Mouse (Mus musculus) midbrain, postnatal 0 days (tissue): ENCODE measurements around the gene Jag1. TPM values are rescaled to one million over a fixed set of nuclear protein-coding genes. Genes with fewer than 3 reads are reported as not detected.

Experiments used
- ATAC-seq: fragments of 200-750 bp; cut with Nextera tagmentation; 2 replicates; pipeline ENCODE4 v1.8.0; 2017; ENCODE audit warnings: moderate number of reproducible peaks, mild to moderate bottlenecking, moderate TSS enrichment, moderate library complexity; ENCODE audit not compliant: low FRiP score
- DNase-seq: peaks from one replicate; pipeline ENCODE4 v3.0.0-alpha.2; 2015; ENCODE audit warnings: low spot score
- H3K27ac ChIP-seq: fragments of 300-500 bp; sonication (generic); 2 replicates; pipeline ENCODE4 v1.5.1; 2014; ENCODE audit warnings: low read depth, mild to moderate bottlenecking, low read length, mixed read lengths
- H3K27me3 ChIP-seq: fragments of 300-500 bp; sonication (generic); 2 replicates; pipeline ENCODE4 v1.6.1; 2014; ENCODE audit warnings: low read length, control low read depth, mixed read lengths; ENCODE audit not compliant: insufficient read depth
- H3K36me3 ChIP-seq: fragments of 300-500 bp; sonication (generic); 2 replicates; pipeline ENCODE4 v1.6.1; 2014; ENCODE audit warnings: low read length, control low read depth, mixed read lengths; ENCODE audit not compliant: insufficient read depth
- H3K4me1 ChIP-seq: fragments of 300-500 bp; sonication (generic); 2 replicates; pipeline ENCODE4 v1.6.1; 2014; ENCODE audit warnings: mild to moderate bottlenecking, control low read depth, antibody characterized with exemption, low read length, mixed read lengths; ENCODE audit not compliant: insufficient read depth
- H3K4me2 ChIP-seq: fragments of 300-500 bp; sonication (generic); 2 replicates; pipeline ENCODE4 v1.6.1; 2014; ENCODE audit warnings: low read depth, mild to moderate bottlenecking, low read length, mixed read lengths; ENCODE audit not compliant: poor library complexity, severe bottlenecking
- H3K4me3 ChIP-seq: fragments of 300-500 bp; sonication (generic); 2 replicates; pipeline ENCODE4 v1.5.1; 2014; ENCODE audit warnings: low read depth, mild to moderate bottlenecking, low read length, moderate library complexity
- H3K9ac ChIP-seq: fragments of 300-500 bp; sonication (generic); replicated peaks from 2 replicates; pipeline ENCODE4 v1.6.1; 2014; ENCODE audit warnings: mild to moderate bottlenecking, low read length, moderate library complexity, mixed read lengths; ENCODE audit not compliant: poor library complexity, severe bottlenecking
- H3K9me3 ChIP-seq: fragments of 300-500 bp; sonication (generic); 2 replicates; pipeline ENCODE4 v1.6.1; 2016; ENCODE audit warnings: low read length, control low read depth
- CTCF ChIP-seq: IDR thresholded peaks from 2 replicates; pipeline ENCODE4 v1.5.1; 2016; ENCODE audit warnings: antibody characterized with exemption, mild to moderate bottlenecking
- WGBS: fragments of 180-500 bp; shearing (Covaris S2); extraction: QIAGEN DNeasy Blood & Tissue Kit; methylation state at CpG from one replicate; pipeline ENCODE4 v1.1.7; 2014; 5-methylcytosine and 5-hydroxymethylcytosine counted together
- polyA plus RNA-seq: library from polyadenylated mRNA; unstranded; fragments of >200 nt; fragmentation: Nextera tagmentation; extraction: Ambion mirVana; gene quantifications from 2 replicates; pipeline ENCODE4 v1.2.1, GENCODE M21; 2015
- total RNA-seq: library from RNA; depleted of rRNA; stranded (reverse); fragments of >200 nt; gene quantifications from 2 replicates; pipeline ENCODE4 v1.2.3, GENCODE M21; 2014

Jag1 gene
- total and polyA plus RNA-seq, 2 experiments from 2014 or later: 4.3 to 8.7 TPM

- WGBS: 94% methylated on average over 1 of the region's 1 CpGs
These were observed 21.6 kb upstream of the Jag1 start for GRCm38 (mm10) chr2:137138063-137138462.

GRCm38 (mm10) chr2:137134035-137134434 is 17.6 kb upstream of the Jag1 start:
- ATAC-seq (no peak), DNase-seq (no peak)
- no peak overlapping the region for H3K4me2 ChIP-seq
- H3K27ac ChIP-seq: no peak overlapping the region
- no peaks in the 10 kb centered on the region for H3K36me3 ChIP-seq
- H3K4me3 ChIP-seq: no peak overlapping the region
- 79% methylated on average over 5 of the region's 5 CpGs for WGBS
- no peak for TF ChIP-seq CTCF
- H3K9me3 ChIP-seq: no peaks in the 10 kb centered on the region
- H3K4me1 ChIP-seq: no peaks in the 10 kb centered on the region
- no peak overlapping the region for H3K9ac ChIP-seq
- no peaks in the 10 kb centered on the region for H3K27me3 ChIP-seq

More at GRCm38 (mm10) chr2:137138063-137138462, 21.6 kb upstream of the Jag1 start:
- Histone ChIP-seq H3K4me2 (no peak overlapping the region), H3K4me1 (no peaks in the 10 kb centered on the region), H3K27ac (no peak overlapping the region), H3K9ac (no peak overlapping the region), H3K27me3 (no peaks in the 10 kb centered on the region), H3K9me3 (no peaks in the 10 kb centered on the region), H3K36me3 (no peaks in the 10 kb centered on the region), H3K4me3 (no peak overlapping the region)
- no peak for TF ChIP-seq CTCF
- DNase-seq (no peak), ATAC-seq (no peak)

GRCm38 (mm10) chr2:137124861-137125260 is 8.4 kb upstream of the Jag1 start:
- H3K4me3 ChIP-seq: no peak overlapping the region
- no peaks in the 10 kb centered on the region for H3K36me3 ChIP-seq
- no peak for TF ChIP-seq CTCF
- no peaks in the 10 kb centered on the region for H3K4me1 ChIP-seq
- H3K4me2 ChIP-seq: no peak overlapping the region
- ATAC-seq: no peak
- WGBS: 87% methylated on average over 1 of the region's 1 CpGs
- H3K27ac ChIP-seq: no peak overlapping the region
- no peaks in the 10 kb centered on the region for H3K27me3 ChIP-seq
- H3K9ac ChIP-seq: no peak overlapping the region
- DNase-seq: no peak
- H3K9me3 ChIP-seq: peaks cover 6% of the 10 kb centered on the region; the same call in 1 of the 2 replicates

- ATAC-seq (peak; percentile 71), DNase-seq (peak; percentile 82)
- no peaks in the 10 kb centered on the region for H3K27me3 ChIP-seq
- peak overlapping the region; percentile 99 for H3K4me2 ChIP-seq
- no peaks in the 10 kb centered on the region; the same call in 1 of the 2 replicates for H3K4me1 ChIP-seq
- peak overlapping the region; percentile 71 for H3K27ac ChIP-seq
- WGBS: under 1% methylated on average over 28 of the region's 33 CpGs
- TF ChIP-seq CTCF: peak; percentile 79
- H3K4me3 ChIP-seq: peak overlapping the region; percentile 64
- H3K9ac ChIP-seq: peak overlapping the region; percentile 62
- no peaks in the 10 kb centered on the region for H3K9me3 ChIP-seq
- H3K36me3 ChIP-seq: no peaks in the 10 kb centered on the region
These were observed 862 bp upstream of the Jag1 start for GRCm38 (mm10) chr2:137117321-137117690.

- Histone ChIP-seq H3K4me2 (peak overlapping the region; percentile 99), H3K36me3 (no peaks in the 10 kb centered on the region), H3K27ac (peak overlapping the region; percentile 71), H3K9ac (peak overlapping the region; percentile 62), H3K9me3 (no peaks in the 10 kb centered on the region), H3K27me3 (no peaks in the 10 kb centered on the region), H3K4me3 (peak overlapping the region; percentile 64), H3K4me1 (no peaks in the 10 kb centered on the region; the same call in 1 of the 2 replicates)
- DNase-seq: peak; percentile 97
- no peak for TF ChIP-seq CTCF
- ATAC-seq: peak; percentile 71
- under 1% methylated on average over 52 of the region's 61 CpGs for WGBS
These were observed 354 bp upstream of the Jag1 start for GRCm38 (mm10) chr2:137116675-137117320.

GRCm38 (mm10) chr2:137115241-137116024 is 1.0 kb downstream of the Jag1 start:
- Histone ChIP-seq H3K27me3 (no peaks in the 10 kb centered on the region), H3K36me3 (no peaks in the 10 kb centered on the region), H3K4me1 (no peaks in the 10 kb centered on the region; the same call in 1 of the 2 replicates), H3K4me2 (peak overlapping the region; percentile 99), H3K9me3 (no peaks in the 10 kb centered on the region), H3K9ac (peak overlapping the region; percentile 62), H3K27ac (0 out of 2 replicates have a peak overlapping the region, but pooled peaks have one; percentile 51), H3K4me3 (peak overlapping the region; percentile 64)
- under 1% methylated on average over 40 of the region's 40 CpGs for WGBS
- no peak for TF ChIP-seq CTCF
- ATAC-seq (no peak), DNase-seq (no peak)
